Mouse (Mus musculus) thymus, postnatal 25 days (tissue): Measurements from ENCODE around the gene Setdb1.

Source experiments
- DNase-seq: peaks from one replicate; pipeline ENCODE4 v3.0.0; 2022

Gene Setdb1

DNA sequence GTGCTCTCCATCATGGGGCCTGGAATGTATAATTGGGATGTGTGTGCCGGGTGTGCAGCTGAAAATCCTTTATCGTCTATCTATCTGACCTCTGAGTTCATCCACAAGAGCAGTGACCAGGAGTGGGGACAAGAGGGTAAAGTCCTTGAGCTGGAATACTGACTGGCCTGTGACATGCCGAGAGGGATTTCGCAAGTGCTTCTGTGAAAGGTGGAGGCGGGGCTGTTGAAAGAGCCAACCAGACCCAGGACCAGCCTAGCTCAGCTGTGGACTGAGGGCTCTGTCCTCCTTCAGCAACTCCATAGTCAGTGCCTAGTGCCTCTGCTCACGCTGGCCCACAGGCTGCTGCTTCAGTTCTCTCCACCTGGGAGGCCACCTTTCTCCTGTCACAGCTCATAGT, 38.5 kb downstream of the Setdb1 start:
- no peak for DNase-seq

DNA sequence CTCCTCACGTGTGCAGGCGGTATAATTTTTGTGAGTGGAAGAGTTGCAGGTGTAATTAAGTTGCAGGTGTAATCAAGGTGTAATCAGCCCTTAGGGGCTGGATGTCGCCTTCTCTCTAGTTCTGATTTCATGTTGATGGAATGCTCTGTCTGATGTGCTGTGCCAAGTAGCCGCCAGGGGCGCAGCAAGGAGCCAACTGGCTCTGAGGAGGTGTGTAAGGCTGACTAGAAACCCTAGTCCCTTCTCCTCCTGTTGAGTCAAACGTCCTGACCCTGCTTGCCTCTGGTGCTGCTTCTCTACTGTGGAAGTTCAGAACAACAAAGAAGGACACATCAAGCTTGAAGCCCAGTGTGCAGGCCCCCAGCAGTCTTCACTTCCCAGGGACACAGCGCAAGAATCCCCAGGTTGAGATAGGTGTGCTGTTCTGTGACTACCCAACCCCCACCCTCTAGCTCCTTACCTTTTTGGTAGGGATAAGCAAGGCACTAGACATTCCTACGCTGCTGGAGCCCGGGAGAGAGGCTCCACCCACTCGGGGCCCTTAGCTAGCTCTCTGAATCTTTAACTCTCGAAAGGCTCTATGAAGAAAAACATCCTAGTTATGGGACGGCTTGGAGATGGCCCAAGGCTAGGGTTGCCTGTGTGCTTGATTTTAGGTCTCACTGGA, 39.5 kb downstream of the Setdb1 start:
- peak; percentile 74 for DNase-seq

DNA sequence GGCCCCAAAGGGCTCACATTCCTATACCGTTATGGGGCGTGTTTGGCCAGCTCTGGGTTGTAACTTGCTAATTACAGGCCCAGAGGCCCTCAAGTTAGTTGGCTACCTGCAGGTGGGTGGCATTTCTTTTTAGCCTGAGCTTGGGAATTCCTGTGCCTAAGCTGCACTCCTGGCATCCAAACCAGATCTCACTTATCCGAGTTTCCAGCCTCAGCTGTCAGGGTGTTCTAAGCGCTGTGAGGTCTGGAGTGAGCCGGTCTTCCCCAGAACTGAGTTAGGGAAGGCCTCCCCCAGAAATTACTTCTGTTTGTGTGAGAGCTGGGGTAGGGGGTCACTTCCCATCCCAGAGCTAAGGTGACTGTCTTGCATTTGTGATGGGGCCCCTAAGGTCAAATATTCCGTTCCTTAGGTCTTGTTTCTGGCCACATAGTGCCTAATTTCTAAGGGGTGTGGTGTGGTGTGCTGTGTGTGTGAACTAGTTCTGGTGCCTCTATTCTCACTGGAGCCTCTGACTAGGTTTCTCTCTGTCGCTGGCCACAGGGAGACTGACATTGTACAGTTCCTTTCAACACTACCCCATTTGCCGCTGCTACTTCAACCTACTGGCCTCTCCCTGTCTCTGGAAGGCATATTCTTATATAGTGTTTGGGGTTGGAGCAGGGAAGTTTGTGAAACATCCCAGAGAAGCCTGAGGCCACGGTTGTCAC, 41.0 kb downstream of the Setdb1 start:
- DNase-seq, result no peak

DNA sequence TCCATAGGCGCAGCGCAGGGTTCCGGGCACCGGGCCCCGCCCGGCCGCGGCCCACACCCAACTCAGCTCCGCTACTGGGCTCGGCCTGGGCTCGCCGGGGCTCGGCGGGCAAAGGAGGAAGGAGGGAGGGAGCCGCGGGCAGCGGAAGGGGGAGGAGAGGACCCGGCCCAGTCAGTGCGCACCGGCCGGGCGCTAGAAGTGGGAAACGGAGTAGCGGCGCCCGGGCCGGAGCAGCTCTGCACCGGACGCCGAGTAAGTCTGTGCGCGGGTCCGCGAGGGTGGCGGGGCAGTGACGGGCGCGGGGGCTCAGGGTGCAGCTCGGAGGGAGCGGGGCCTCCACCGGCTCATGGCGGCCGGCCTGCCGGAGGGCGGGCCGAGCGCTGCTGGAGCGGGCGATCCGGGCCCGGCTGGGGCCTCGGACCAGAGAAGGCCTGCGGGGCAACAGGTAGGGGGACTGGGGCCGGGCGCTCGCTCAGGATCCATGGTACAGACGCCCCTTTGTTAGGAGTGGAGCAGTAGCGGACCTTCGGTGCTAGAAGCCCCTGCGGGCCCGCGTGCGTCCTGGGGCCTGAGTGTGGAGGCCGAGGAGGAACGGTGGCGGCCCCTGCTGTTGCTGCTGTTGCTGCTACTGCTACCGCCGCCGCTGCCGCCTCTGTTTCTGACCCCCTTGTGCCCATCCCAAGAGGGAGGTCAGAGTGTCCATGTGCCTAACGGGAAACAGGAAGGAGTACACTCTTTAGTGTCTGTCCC, 41.7 kb downstream of the Setdb1 start:
- DNase-seq, result peak; percentile 94

DNA sequence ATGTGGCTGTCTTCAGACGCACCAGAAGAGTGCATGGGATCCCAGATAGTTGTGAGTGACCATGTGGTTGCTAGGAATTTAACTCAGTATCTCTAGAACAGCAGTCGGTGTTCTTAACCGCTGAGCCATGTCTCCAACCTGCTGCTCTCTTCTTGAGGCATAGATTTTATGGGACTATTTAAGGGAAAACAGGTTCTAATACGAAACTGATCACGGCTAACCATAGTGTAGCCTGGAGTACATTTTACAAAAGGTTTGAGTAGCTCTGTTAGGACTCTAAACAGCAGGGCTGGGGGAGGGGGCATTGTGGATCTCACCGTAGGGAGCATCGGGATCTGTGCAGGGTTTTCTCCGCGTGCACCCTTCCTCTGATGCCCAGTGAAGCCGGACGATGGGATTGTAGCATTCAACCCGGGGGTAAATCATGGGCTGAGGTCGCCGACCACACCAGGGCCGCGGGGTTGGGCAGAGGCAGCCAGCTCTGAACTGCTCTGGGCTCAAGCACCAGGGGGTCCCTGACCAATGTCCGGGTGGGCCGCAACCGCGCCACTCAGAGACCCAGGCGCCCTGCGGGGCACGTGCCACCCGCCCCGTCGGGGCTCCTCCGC, 42.4 kb downstream of the Setdb1 start, which contains the start of gene Cers2:
TSS of gene Cers2 (plus strand) at position 306 of the 608 bp plus-strand sequence.
- DNase-seq, result no peak

DNA sequence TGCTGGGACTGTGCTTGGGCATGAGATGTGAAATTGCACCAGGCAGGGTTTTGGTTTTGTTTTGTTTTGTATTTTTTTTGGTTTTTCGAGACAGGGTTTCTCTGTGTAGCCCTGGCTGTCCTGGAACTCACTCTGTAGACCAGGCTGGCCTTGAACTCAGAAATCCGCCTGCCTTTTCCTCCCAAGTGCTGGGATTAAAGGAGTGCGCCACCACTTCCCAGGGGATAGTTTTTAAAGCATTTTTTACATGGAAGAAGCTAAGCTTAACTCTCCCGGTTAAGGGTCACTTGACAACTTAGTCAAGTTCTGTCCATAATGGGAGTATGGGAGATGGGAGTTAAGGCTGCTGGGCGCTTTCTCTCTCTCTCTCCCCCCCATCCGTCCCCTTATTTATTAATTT, 42.9 kb downstream of the Setdb1 start:
- no peak for DNase-seq

DNA sequence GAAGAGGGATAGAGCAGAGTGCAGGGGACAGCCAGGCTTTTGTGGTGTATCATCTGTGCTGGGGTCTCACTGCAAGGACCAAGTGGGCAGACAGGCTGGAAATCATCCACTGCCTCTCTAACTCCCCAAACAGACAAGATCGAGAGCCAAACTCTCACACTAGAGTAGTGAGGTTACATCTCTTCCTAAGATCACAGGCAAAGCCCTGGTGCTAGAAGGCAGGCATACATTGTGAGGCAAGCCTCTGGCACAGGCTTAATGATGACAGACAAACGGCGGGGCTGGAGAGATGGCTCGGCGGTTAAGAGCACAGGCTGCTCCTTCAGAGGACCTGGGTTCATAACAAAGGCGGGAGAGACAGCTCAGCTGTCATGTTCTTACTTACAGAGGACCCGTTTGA, 43.5 kb downstream of the Setdb1 start:
- DNase-seq, result no peak

DNA sequence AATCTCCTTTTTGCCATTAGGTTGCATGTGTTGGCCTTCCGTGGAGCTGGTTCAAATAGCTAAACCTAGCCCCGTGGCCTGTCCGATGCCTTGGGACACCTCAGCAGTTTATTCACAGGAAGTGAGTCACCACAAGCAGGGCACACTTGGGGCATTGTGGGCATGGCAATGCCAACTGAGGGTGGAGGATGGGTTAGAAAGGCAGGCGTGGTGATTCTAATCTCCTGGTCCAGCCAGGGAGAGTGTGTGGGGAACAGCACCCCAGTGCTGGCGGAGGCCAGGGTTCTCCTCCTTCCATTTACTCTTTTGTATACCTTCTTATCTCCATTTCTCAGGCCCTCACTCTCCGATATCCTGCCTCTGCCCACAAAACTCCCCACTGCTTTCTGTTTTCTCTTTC, 44.4 kb downstream of the Setdb1 start:
- no peak for DNase-seq

DNA sequence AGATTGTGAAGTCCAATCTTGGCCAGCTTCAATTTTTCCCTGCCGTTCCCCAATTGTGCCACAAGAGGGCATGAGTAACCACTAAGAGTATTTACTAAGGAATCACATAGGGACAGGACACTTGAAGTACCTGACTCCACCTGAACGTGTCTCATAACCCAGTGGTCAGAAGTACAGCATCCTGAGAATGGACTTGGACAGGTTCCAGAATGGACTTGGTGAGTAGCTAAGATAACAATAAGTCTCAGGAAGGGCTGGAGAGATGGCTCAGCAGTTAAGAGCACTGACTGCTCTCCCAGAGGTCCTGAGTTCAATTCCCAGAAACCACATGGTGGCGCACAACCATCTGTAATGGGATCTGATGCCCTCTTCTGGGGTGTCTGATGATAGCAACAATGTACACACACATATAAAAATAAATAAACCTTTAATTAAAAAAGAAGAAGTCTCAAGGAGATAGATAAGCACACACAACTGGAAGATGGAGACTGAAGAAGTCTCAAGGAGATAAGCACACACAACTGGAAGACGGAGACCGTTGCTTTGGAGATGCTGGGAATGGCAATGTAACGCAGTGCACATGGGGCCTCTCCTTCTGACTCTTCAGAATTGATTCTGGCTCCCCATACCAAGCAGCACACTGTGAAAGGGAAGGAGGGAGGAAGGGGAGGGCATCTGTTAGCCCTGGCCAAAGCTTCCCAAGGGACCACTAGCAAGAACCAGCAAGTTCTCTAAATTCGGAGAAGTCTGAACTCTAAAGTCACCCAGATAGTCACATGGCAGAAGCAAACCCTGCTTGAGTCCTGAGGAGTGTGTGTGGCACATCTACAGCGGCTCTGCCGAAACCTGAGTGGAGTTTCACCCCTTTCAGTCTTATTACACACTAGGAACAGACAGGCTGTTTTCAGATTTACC, 45.8 kb downstream of the Setdb1 start:
- DNase-seq, result peak; percentile 66

DNA sequence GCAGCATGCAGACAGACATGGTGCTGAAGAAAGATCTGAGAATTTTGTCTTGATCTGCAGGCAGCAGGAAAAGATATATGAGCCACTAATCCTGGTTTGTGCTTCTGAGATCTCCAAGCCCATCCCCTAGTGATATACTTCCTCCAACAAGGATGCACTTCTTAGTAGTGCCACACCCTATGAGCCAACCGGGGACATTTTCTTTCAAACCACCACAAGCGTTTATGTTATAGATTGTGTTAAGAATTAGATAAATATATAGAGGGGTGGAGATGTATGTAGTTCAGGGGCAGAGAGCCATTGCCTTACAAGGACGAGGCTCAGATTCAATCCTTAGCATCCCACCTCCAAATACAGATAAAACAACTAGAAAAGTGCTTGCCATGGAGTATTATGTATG, 46.5 kb downstream of the Setdb1 start:
- DNase-seq, result no peak

DNA sequence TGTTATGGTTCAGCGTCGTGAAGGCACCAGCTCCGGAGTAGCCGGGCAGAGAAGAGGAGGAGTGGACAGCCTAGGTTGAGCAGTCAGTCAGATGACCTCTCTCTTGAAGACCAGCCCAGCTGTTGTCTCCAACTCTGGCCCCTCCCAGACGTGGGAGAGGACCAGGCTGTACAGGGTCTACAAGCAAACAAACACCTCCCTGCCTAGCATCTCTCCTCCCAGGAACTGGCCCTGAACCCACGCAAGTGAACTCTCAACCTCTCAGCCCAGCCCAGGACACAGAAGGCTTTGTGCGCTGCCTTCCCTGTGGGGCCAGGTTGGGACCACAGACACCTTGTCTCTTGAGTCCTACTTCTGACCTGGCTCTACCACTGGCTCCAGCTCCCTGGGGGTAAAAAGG, 49.9 kb downstream of the Setdb1 start, which contains the start of gene Anxa9:
TSS of gene Anxa9 (minus strand) at position 77 of the 400 bp plus-strand sequence.
- no peak for DNase-seq

DNA sequence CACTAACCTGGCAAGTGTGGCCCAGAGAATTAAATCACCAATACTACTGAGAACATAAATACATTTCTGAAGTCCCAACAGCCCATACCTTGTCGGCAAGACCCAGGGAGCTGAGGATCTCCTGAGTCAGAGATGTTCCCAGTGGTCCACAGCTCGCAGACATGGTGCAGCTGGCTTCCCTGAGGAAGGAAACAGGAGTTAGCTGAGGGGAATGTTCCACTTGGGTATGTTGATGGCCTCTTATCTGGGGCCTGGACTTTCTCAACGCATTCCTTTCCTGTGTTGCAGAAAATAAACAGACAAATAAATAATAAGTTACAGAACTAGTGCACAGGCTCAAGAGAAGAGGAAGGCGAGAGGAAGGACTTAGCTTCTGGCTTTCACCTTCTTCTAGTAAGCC, 50.8 kb downstream of the Setdb1 start:
- DNase-seq, result no peak

DNA sequence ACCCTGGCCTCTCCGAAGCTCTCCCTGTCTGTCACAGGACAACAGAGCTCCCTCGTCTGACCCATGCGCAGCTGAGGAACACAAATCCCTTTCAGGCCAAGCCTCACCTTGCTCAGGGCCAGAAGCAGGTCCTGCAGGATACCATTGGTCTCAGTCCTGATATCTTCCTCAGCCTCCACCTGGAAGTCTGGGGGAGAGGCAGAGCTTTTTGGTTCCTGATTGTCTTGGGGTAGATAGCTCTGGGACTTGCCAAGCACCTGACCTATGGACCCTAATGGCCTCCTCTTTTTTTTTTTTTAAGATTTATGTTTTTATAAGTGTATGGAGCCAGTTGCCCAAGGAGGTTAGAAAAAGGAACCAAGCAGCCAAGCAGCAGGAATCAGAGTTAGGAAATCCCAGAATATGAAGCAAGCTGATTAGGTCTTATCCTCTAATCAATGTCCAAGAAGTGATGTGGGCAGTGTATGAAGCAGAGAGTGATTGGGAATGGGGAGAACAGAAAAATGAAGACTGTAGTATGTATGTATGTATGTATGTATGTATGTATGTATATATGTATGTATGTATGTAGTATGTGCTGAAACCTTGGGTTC, 55.7 kb downstream of the Setdb1 start:
- DNase-seq, result no peak

DNA sequence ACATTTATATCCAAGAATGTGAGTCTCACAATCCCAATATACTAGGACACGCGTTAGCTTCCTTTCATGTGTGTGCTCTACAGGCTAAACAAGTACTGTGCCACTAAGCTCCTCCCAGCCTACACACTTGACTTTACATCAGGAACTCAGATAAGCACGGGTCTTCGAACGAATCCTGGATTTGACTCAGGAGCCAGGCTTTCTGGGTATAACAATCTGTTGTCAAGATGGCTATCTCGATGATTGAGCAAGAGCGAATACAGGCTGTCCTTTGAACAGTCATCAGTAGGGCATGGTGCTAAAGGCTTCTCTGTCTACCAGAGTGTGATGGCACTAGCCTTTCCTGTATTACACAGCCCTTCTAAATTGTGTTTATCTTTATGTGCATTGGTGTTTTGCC, 59.0 kb downstream of the Setdb1 start:
- DNase-seq, result no peak

DNA sequence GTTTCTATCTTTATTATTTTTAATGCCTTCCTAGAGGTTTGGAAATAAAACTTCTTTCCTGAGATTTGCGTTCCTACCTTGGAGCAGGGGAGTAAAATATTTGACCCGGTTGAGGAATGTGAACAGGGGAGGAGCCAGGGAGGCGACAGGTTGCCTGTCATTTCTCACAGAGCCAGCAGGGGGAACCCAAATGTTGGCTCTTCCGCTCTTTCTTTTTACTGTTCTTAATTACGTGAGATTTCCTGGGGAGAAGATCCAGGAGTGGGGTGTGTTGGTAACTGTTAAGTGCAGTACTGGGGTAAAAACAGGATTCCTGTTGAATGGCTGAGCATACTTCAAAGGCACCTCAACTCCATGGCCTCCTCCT, 60.9 kb downstream of the Setdb1 start:
- peak; percentile 58 for DNase-seq

DNA sequence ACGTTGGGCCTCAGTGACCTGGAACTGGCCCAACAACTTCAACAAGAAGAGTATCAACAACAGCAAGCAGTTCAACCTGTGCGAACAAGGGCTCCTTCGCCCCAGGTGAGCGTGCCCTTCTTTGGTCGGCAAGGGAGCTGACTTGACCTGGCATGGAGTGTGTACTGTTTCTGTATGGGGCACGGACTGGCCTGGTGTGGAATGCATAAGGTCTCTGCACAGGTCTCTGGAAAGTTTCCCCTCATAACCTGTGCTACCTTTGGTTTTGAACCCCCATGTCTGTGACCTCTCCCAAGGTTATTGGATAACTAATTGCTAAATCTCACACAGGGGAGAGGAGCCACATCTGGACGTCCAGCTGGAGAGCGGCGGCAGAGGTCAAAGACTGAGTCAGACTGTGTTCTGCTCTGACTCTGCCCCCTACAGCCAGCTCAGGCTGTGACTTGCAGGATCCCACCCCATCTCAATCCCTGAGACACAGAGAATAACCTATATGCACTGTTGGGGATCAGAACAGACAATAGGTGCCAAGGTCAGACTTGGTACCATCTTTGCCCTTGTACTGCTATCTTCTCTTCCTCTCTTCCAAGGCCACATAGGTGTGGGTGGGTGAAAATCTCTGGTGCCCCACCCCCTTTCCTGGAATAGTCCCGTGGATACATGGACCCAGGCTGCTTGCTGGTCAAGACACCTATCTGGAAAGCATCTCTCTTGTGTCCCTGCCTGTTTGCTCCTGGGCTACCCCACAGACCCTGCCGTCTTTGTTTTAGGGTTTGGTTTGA, 61.5 kb downstream of the Setdb1 start:
- DNase-seq, result no peak

DNA sequence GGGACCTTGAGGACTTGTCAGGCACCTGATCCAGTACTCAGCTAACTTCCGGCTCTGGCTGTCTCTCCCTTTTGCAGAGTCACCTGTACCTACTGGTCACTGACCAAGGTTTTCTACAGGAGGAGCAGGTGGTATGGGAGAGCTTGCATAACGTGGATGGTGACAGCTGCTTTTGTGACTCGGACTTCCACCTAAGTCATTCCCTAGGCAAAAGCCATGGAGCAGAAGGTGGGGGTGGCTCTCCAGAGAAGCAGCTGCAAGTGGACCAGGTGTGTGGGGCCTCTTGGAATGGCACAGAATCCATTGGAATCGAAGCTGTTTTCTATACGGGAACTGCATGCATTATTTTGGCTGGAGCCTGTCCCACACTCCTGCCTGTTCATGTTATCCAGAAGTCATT, 62.3 kb downstream of the Setdb1 start:
- no peak for DNase-seq

DNA sequence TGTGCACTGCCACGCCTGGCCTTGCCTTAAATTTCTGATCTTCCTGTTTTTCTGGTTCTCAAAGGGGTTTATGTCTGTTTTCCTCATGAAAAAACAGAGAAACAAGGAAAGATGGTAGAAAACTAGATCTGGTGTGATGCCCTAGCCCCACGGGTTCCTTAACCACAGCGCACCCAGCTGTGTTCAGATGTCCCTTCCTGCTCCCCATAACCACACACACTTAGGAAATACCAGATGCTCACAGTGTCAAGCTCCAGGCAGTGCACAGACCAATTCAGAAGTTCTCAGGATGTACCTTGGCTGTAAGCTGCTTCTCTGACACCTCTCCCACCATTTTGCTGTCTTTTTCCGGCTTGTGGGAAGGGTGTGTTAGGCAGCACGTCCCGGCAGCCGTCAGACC, 62.7 kb downstream of the Setdb1 start:
- DNase-seq, result no peak

DNA sequence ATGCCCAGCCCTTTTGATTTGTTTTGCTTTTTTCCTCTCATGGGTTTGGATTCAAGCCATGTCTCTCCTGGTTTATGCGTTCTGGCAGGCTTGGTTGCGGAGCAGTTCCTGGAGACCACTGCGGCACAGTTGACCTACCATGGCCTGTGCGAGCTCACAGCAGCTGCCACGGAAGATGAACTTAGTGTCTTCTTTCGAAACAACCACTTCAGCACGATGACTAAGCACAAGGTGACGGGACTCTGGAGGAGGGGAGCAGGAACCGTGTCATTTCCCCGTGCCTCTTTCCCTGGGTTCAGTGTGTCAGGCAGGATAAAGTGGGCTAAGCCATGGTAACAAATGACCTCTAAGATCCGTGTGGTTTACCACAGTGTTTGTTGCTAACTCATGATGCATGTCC, 63.5 kb downstream of the Setdb1 start:
- no peak for DNase-seq

DNA sequence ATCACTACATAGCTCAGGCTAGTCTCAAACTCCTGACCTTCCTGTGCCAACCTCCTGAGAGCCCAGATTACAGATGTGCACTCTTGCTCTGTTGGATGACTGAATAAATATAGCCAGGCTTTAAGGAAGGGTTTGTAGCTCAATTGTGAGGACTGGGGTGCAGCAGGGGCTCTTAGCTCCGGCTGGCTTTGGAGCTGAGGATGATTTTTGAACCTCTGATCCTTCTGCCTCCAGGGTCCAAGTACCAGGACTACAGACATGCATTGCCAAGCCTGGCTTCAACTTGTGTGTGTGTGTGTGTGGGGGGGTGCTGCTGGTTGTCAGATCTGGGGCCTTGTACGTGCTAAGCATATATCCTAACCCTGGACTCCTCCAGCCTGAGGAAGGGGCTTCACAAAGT, 64.1 kb downstream of the Setdb1 start:
- DNase-seq, result no peak

DNA sequence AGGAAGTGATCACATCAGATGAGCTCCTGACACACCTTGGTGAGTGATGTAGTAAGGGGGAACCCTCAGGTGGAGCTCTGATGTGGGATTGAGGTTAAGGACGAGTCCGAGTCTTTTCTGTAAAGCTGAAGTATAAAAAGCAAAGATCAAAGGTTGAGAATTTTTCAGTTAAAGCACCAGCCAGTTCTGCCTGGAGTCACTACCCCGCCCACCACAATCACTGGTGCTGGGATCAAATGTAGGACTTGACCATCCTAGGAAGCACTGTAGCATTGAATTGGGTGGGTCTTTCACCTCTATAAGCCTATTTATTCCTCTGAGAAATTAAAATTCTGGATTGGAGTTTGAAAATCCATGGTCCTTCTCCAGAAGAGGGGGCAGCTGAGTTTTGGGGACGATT, 66.0 kb downstream of the Setdb1 start:
- no peak for DNase-seq
